Mouse (Mus musculus) small intestine, adult 2 months (tissue): ENCODE results near the gene Chst8.

Experiments
- CTCF ChIP-seq: fragments of 200-500 bp; IDR thresholded peaks from 2 replicates; pipeline ENCODE4 v1.5.1; 2012; ENCODE audit warnings: low read depth, mild to moderate bottlenecking, control low read depth, inconsistent platforms, low read length, moderate library complexity, mixed read lengths; ENCODE audit not compliant: insufficient replicate concordance, insufficient read length; ENCODE audit errors: extremely low read depth
- POLR2A ChIP-seq: fragments of 200-500 bp; IDR thresholded peaks from 2 replicates; pipeline ENCODE4 v1.6.1; 2012; ENCODE audit warnings: low read depth, mild to moderate bottlenecking, control low read depth, inconsistent platforms, low read length, moderate library complexity

DNA sequence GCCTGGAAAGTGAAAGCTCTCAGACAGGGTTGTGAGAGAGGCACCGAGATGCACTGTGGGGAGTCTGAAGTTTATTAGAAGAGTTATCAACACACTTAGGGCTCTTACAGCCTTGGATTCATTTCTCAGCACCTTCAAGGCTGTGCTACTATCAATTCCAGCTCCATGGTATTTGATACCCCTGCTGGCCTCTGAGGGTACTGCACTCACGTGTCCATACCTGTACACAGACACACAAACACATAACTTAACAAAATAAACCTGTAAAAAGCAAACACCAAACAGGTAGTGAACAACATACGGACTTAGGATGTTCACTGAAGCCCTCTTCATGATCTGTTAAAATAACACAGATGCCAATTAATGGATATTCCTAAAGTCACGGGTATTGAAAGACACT lies 26.2 kb upstream of the Chst8 start:
- TF ChIP-seq CTCF (no peak), POLR2A (no peak)
